9 mouse cellular contexts compared by ENCODE assay signal in genomic region chr10:80703643-80704042, GRCm38 (mm10). TPM values are rescaled to one million over a fixed set of nuclear protein-coding genes. Genes with fewer than 3 reads are reported as not detected.
DNase-seq lines count a peak whose midpoint lies in the region; ATAC-seq and TF ChIP-seq lines count a peak whose summit lies in the region.
"Had no signal": no experiment of that assay in that cellular context is flagged by ENCODE, and none has a peak within 500 bp of the region (broad histone marks: within the 10 kb centered on the region; RNA-seq: fewer than 3 reads in every experiment).

No protein-coding gene starts in this region.

- H3K36me3 ChIP-seq in liver, embryonic 11.5 days (ENCODE audit: control insufficient read depth, insufficient read depth, low read length): peaks cover 22% of the 10 kb centered on the region
- H3K36me3 ChIP-seq in intestine, postnatal 0 days (ENCODE audit: control insufficient read depth, insufficient read depth): peaks cover 26% of the 10 kb centered on the region
- H3K36me3 ChIP-seq in neural tube, embryonic 14.5 days (ENCODE audit: control insufficient read depth, insufficient read depth, low read length): peaks cover 27% of the 10 kb centered on the region

- DNase-seq in cerebellum, adult 11 months: peak; percentile 42
- DNase-seq in cerebellum, adult 18-20 months: no peak
- no peak for DNase-seq in liver, embryonic 11.5 days (ENCODE audit: low spot score)
- no peak for DNase-seq in liver
- DNase-seq in natural killer cell, adult 2 months (ENCODE audit: low spot score in 2 of 2): no peak
- no peak for DNase-seq in right cerebral cortex, adult 2 months (ENCODE audit: low spot score in 2 of 2)
- DNase-seq: gastrocnemius, postnatal 36 days had no signal

- peak overlapping the region; percentile 100 for H3K4me2 ChIP-seq in liver, embryonic 11.5 days
- H3K4me2 ChIP-seq in intestine, postnatal 0 days (replicated peaks; ENCODE audit: low read depth): peak overlapping the region; percentile 85; the same call in 1 of the 2 replicates
- peak overlapping the region; percentile 63 for H3K4me2 ChIP-seq in neural tube, embryonic 14.5 days (ENCODE audit: low read depth, low read length)

- peak overlapping the region; percentile 25; the same call in 1 of the 2 replicates for H3K27ac ChIP-seq in liver, embryonic 11.5 days (ENCODE audit: low read depth, low read length)
- no peak overlapping the region for H3K27ac ChIP-seq in intestine, postnatal 0 days (ENCODE audit: low read depth, low read length)
- H3K27ac ChIP-seq in neural tube, embryonic 14.5 days (ENCODE audit: low read depth, low read length): no peak overlapping the region

- H3K4me3 ChIP-seq in liver, embryonic 11.5 days (ENCODE audit: low read depth, low read length): peak overlapping the region; percentile 79
- H3K4me3 ChIP-seq in intestine, postnatal 0 days (ENCODE audit: low read depth, low read length): 0 out of 2 replicates have a peak overlapping the region, but pooled peaks have one; percentile 56
- peak overlapping the region; percentile 54 for H3K4me3 ChIP-seq in neural tube, embryonic 14.5 days (ENCODE audit: low read depth, low read length)

- H3K4me1 ChIP-seq in liver, embryonic 11.5 days (replicated peaks; ENCODE audit: control insufficient read depth, insufficient read depth, low read length): peaks cover 36% of the 10 kb centered on the region
- 0 out of 2 replicates have a peak, but pooled peaks cover 3% of the 10 kb centered on the region for H3K4me1 ChIP-seq in intestine, postnatal 0 days (replicated peaks; ENCODE audit: control insufficient read depth, insufficient read depth, low read length)
- H3K4me1 ChIP-seq in neural tube, embryonic 14.5 days (ENCODE audit: control insufficient read depth, insufficient read depth, low read length): peaks cover 19% of the 10 kb centered on the region

- no peaks in the 10 kb centered on the region for H3K9me3 ChIP-seq in liver, embryonic 11.5 days (ENCODE audit: control insufficient read depth, low read length)
- H3K9me3 ChIP-seq in intestine, postnatal 0 days (ENCODE audit: control insufficient read depth): no peaks in the 10 kb centered on the region
- H3K9me3 ChIP-seq in neural tube, embryonic 14.5 days (ENCODE audit: control insufficient read depth, low read length): no peaks in the 10 kb centered on the region

- ATAC-seq in liver, embryonic 11.5 days (replicated peaks; ENCODE audit: low FRiP score): no peak
- ATAC-seq in intestine, postnatal 0 days: no peak
- no peak for ATAC-seq in neural tube, embryonic 14.5 days (ENCODE audit: low read depth)

- TF ChIP-seq CTCF in intestine, postnatal 0 days (IDR thresholded peaks at IDR 0.05; ENCODE audit: low read depth): no peak

- WGBS in liver, embryonic 11.5 days: 89% methylated on average over 5 of the region's 5 CpGs
- 82% methylated on average over 5 of the region's 5 CpGs for WGBS in intestine, postnatal 0 days
- 90% methylated on average over 5 of the region's 5 CpGs for WGBS in neural tube, embryonic 14.5 days

- peak overlapping the region; percentile 71 for H3K9ac ChIP-seq in liver, embryonic 11.5 days (ENCODE audit: low read depth, low read length)
- 0 out of 2 replicates have a peak overlapping the region, but pooled peaks have one; percentile 42 for H3K9ac ChIP-seq in intestine, postnatal 0 days (ENCODE audit: low read depth, low read length)
- peak overlapping the region; percentile 32; the same call in 1 of the 2 replicates for H3K9ac ChIP-seq in neural tube, embryonic 14.5 days (replicated peaks; ENCODE audit: low read depth, low read length)

- no peaks in the 10 kb centered on the region for H3K27me3 ChIP-seq in liver, embryonic 11.5 days (replicated peaks; ENCODE audit: control insufficient read depth, insufficient read depth, low read length)
- no peaks in the 10 kb centered on the region for H3K27me3 ChIP-seq in intestine, postnatal 0 days (replicated peaks; ENCODE audit: control insufficient read depth, insufficient read depth, low read length)
- no peaks in the 10 kb centered on the region for H3K27me3 ChIP-seq in neural tube, embryonic 14.5 days (ENCODE audit: control insufficient read depth, insufficient read depth, low read length)

RNA-seq across cellular contexts. Expression of gene Izumo4, which starts 1.7 kb away (rescaled TPM):
- polyA plus RNA-seq in liver, embryonic 11.5 days (2014; fragmentation: Nextera tagmentation; extraction: Ambion mirVana): 5.7 and 6.8 TPM in 2 replicates
- polyA plus RNA-seq in intestine, postnatal 0 days (2015; fragmentation: Nextera tagmentation; extraction: Ambion mirVana): 12.2 and 14.4 TPM in 2 replicates
- 24.9 and 29.5 TPM in 2 replicates for polyA plus RNA-seq in neural tube, embryonic 14.5 days (2014; fragmentation: Nextera tagmentation; extraction: Ambion mirVana)

RNA-seq across cellular contexts. Expression of gene Mob3a, which starts 1.9 kb away (rescaled TPM):
- polyA plus RNA-seq in liver, embryonic 11.5 days (2014; fragmentation: Nextera tagmentation; extraction: Ambion mirVana): 56.7 and 57.3 TPM in 2 replicates
- 14.4 and 15.4 TPM in 2 replicates for polyA plus RNA-seq in intestine, postnatal 0 days (2015; fragmentation: Nextera tagmentation; extraction: Ambion mirVana)
- polyA plus RNA-seq in neural tube, embryonic 14.5 days (2014; fragmentation: Nextera tagmentation; extraction: Ambion mirVana): 42.0 and 48.6 TPM in 2 replicates

RNA-seq across cellular contexts. Expression of gene Mknk2, which starts 25.7 kb away (rescaled TPM):
- polyA plus RNA-seq in liver, embryonic 11.5 days (2014; fragmentation: Nextera tagmentation; extraction: Ambion mirVana): 124 and 128 TPM in 2 replicates
- 38.4 and 38.6 TPM in 2 replicates for polyA plus RNA-seq in intestine, postnatal 0 days (2015; fragmentation: Nextera tagmentation; extraction: Ambion mirVana)
- polyA plus RNA-seq in neural tube, embryonic 14.5 days (2014; fragmentation: Nextera tagmentation; extraction: Ambion mirVana): 43.1 and 57.3 TPM in 2 replicates

RNA-seq across cellular contexts. Expression of gene Ap3d1, which starts 38.4 kb away (rescaled TPM):
- polyA plus RNA-seq in liver, embryonic 11.5 days (2014; fragmentation: Nextera tagmentation; extraction: Ambion mirVana): 53.1 and 53.2 TPM in 2 replicates
- 41.3 and 49.5 TPM in 2 replicates for polyA plus RNA-seq in intestine, postnatal 0 days (2015; fragmentation: Nextera tagmentation; extraction: Ambion mirVana)
- polyA plus RNA-seq in neural tube, embryonic 14.5 days (2014; fragmentation: Nextera tagmentation; extraction: Ambion mirVana): 109 and 125 TPM in 2 replicates

RNA-seq across cellular contexts. Expression of gene Btbd2, which starts 46.8 kb away (rescaled TPM):
- 38.0 and 38.4 TPM in 2 replicates for polyA plus RNA-seq in liver, embryonic 11.5 days (2014; fragmentation: Nextera tagmentation; extraction: Ambion mirVana)
- 21.5 and 23.5 TPM in 2 replicates for polyA plus RNA-seq in intestine, postnatal 0 days (2015; fragmentation: Nextera tagmentation; extraction: Ambion mirVana)
- 75.0 and 79.7 TPM in 2 replicates for polyA plus RNA-seq in neural tube, embryonic 14.5 days (2014; fragmentation: Nextera tagmentation; extraction: Ambion mirVana)
